Mouse (Mus musculus) midbrain, embryonic 12.5 days (tissue): ENCODE results near the gene Ppfia2. TPM values are rescaled to one million over a fixed set of nuclear protein-coding genes. Genes with fewer than 3 reads are reported as not detected.

Experiments
- ATAC-seq: fragments of 200-750 bp; cut with Nextera tagmentation; 2 replicates; pipeline ENCODE4 v1.8.0; 2017; ENCODE audit warnings: low read depth, moderate TSS enrichment, moderate library complexity; ENCODE audit not compliant: low FRiP score
- H3K27ac ChIP-seq: fragments of 300-500 bp; sonication (generic); replicated peaks from 2 replicates; pipeline ENCODE4 v1.5.1; 2016; ENCODE audit warnings: mild to moderate bottlenecking
- H3K27me3 ChIP-seq: fragments of 300-500 bp; sonication (generic); 2 replicates; pipeline ENCODE4 v1.6.1; 2016; ENCODE audit warnings: mild to moderate bottlenecking
- H3K36me3 ChIP-seq: fragments of 300-500 bp; sonication (generic); 2 replicates; pipeline ENCODE4 v1.6.1; 2016
- H3K4me1 ChIP-seq: fragments of 300-500 bp; sonication (generic); 2 replicates; pipeline ENCODE4 v1.6.1; 2016
- H3K4me2 ChIP-seq: fragments of 300-500 bp; sonication (generic); replicated peaks from 2 replicates; pipeline ENCODE4 v1.6.1; 2016; ENCODE audit warnings: mild to moderate bottlenecking, moderate library complexity
- H3K4me3 ChIP-seq: fragments of 300-500 bp; sonication (generic); 2 replicates; pipeline ENCODE4 v1.5.1; 2016; ENCODE audit warnings: mild to moderate bottlenecking
- H3K9ac ChIP-seq: fragments of 300-500 bp; sonication (generic); replicated peaks from 2 replicates; pipeline ENCODE4 v1.6.1; 2016; ENCODE audit warnings: mild to moderate bottlenecking, moderate library complexity
- H3K9me3 ChIP-seq: fragments of 300-500 bp; sonication (generic); 2 replicates; pipeline ENCODE4 v1.6.1; 2016; ENCODE audit warnings: mild to moderate bottlenecking
- WGBS: fragments of 180-500 bp; shearing (Covaris S2); methylation state at CpG from one replicate; pipeline ENCODE4 v1.1.7; 2016; 5-methylcytosine and 5-hydroxymethylcytosine counted together
- polyA plus RNA-seq: library from polyadenylated mRNA; unstranded; fragments of >200 nt; fragmentation: Nextera tagmentation; extraction: Ambion mirVana; gene quantifications from 2 replicates; pipeline ENCODE4 v1.2.1, GENCODE M21; 2016

Ppfia2 gene
- polyA plus RNA-seq, result 10.1 and 12.3 TPM in 2 replicates

DNA sequence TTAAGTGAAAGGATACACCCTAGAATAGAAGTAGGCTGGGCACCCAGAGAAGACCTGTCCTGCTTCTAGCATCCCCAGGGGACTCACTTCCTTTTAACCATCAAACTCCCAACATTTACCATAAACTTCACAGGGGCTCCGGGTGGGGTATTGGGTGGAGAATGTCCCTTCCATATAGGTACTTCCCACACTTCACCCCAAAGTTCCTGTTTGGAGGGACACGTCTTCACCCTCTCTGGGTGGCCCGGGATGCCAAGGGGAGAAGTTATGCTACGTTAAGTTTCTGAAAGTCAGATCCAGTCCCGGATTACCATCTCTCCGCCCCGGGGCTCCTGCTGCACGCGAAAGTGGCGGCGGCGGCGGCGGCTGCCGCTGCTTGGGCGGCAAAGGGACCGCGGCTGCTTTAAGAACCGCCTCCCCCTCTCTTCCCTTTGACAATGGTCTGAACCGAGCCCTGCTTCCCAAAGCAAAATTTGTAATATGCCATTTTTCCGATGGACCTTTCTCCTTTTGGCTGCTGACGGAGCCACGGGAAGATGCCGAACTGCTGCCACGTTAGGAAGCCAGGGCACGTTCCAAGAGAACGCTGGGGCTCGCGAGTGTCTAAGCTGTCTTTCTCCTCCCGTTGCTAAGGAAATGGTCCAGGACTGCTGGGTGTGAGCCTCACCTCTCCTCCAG, at the start of gene Ppfia2:
TSS of gene Ppfia2 (plus strand) at position 485 of the 678 bp plus-strand sequence.
- peak; percentile 87 for ATAC-seq
- Histone ChIP-seq H3K4me2 (peak within 1 kb of the TSS; percentile 69), H3K4me1 (0 out of 2 replicates have a peak, but pooled peaks cover 3% of the 10 kb centered on the region), H3K27me3 (0 out of 2 replicates have a peak, but pooled peaks cover 3% of the 10 kb centered on the region), H3K36me3 (no peaks in the 10 kb centered on the region), H3K9ac (peak within 1 kb of the TSS; percentile 66), H3K9me3 (no peaks in the 10 kb centered on the region), H3K4me3 (peak within 1 kb of the TSS; percentile 57), H3K27ac (peak within 1 kb of the TSS; percentile 79)
- under 1% methylated on average over 30 of the region's 30 CpGs for WGBS

DNA sequence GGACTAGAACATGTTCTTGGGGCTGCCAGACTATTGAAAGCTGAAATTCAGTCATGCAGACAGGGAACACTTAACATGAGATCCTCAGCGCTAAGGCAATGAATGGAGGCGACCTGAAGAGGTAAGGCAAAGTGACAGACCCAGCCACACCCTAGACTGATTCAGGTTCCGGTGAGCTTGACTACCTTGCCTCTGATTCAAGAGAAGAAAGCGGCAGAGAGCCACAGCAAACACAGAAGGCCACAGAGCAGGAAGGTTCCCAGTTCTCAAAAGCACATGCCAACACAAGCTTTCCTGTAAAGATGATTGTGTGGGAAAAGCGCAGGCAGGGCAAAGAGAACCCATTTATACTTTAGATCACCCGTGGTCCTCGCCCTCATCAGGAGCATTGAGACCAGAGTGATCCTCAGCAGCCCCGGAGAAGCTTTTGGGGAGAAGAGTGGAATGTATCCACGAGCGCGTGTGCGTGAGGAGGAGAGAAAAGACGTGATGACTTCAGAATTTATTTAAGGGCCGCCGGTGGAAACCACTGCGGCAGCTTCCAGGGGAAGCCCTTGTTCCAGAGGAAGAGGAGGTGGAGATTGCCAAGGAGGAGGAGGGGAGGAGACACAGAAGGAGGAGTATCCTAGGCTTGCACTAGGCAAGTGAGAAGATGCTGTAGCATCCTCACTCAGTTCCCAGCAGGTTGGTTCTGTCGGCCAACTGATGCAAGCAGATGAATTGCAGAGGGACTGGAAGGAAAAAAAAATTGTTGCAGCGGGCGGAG, 1.0 kb upstream of the Ppfia2 start:
- 2% methylated on average over 19 of the region's 19 CpGs for WGBS

DNA sequence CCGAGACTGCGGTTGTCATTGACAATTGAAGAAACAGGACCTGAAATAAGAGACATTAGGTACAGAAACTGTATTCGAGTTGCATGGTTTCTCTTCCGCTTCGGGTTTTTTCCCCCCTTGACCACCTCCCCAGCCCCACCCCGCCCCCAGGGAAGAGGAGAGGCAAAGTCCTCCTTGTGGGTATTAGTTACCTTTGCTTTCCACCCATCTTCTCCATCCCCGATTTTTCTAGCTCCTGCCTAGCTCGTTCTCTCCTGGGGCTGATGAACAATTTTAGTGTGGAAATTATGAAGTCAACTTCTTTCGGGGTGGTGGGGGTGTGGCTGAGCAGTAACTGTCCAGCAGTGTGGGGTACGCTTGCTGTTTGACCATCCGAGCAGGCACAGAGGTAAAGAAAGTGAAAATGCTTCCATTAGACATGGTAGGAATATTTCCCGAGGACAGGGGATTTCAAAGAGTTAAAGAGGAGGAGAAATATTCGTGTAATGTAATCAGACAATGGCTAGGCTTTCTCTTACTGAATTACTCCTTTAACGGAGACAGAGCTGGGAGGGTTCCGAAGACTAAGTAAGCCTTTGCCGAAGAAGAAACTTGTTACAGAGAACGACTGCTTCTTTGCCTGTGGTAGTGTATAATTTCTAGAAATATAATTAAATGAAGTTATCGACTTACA, 530 bp downstream of the Ppfia2 start:
- WGBS, result 10% methylated on average over 17 of the region's 18 CpGs
- ATAC-seq, result peak; percentile 52
- peak overlapping the region; percentile 66 for H3K9ac ChIP-seq
- H3K9me3 ChIP-seq, result no peaks in the 10 kb centered on the region
- H3K27ac ChIP-seq, result peak overlapping the region; percentile 79
- no peaks in the 10 kb centered on the region for H3K36me3 ChIP-seq
- peak overlapping the region; percentile 57 for H3K4me3 ChIP-seq
- H3K4me1 ChIP-seq, result 0 out of 2 replicates have a peak, but pooled peaks cover 3% of the 10 kb centered on the region
- 0 out of 2 replicates have a peak, but pooled peaks cover 3% of the 10 kb centered on the region for H3K27me3 ChIP-seq
- H3K4me2 ChIP-seq, result peak overlapping the region; percentile 69

More for the DNA sequence above, 1.0 kb upstream of the Ppfia2 start:
- Histone ChIP-seq H3K36me3 (no peaks in the 10 kb centered on the region), H3K4me1 (0 out of 2 replicates have a peak, but pooled peaks cover 3% of the 10 kb centered on the region), H3K4me2 (peak overlapping the region; percentile 69), H3K9ac (peak overlapping the region; percentile 66), H3K27ac (peak overlapping the region; percentile 79), H3K9me3 (no peaks in the 10 kb centered on the region), H3K4me3 (peak overlapping the region; percentile 57), H3K27me3 (0 out of 2 replicates have a peak, but pooled peaks cover 3% of the 10 kb centered on the region)
- ATAC-seq, result peak; percentile 80

DNA sequence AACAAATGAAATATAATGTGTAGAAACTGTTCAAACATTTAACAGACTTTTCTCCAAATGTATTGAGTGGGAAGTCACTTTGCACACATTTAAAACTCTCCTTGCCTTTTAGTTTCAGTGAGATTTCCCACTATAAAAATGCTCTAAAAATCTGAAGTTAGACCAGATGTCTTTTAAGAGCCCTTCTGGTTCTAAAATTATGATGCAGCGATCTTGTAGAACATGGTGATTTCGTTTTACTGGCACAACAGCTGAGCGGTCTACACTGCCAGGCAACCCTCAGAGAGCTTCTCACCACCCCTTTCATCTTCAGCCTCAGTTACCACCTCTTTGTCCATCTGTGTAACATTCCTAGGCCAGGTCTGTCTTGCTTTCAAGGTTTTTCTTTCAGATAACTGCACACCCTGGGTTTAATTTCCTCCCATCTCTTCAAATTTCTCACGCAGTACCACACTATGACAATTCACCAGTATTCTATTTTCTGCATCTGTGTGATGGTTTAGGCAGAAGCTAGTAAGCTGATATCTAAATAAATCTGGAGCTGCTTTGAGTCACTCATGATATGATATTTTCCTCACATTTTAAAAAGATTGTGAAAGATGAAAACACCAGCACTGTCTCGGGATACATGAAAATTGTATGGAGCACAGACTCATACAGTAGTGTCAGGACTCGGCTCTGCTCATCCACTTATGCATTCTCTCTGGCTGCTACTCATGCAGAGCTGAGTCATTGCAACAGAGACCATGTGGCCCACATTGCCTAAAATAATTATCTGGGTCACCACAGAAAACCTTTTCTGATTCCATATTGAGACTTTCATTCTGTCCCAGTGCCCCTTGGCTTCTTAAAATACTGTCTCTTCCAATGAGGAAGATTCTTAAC, 39.4 kb downstream of the Ppfia2 start:
- Histone ChIP-seq H3K4me3 (no peak overlapping the region), H3K4me2 (no peak overlapping the region), H3K27ac (no peak overlapping the region), H3K36me3 (no peaks in the 10 kb centered on the region), H3K4me1 (no peaks in the 10 kb centered on the region), H3K9ac (no peak overlapping the region), H3K27me3 (no peaks in the 10 kb centered on the region), H3K9me3 (no peaks in the 10 kb centered on the region)
- 85% methylated on average over 6 of the region's 6 CpGs for WGBS
- no peak for ATAC-seq

DNA sequence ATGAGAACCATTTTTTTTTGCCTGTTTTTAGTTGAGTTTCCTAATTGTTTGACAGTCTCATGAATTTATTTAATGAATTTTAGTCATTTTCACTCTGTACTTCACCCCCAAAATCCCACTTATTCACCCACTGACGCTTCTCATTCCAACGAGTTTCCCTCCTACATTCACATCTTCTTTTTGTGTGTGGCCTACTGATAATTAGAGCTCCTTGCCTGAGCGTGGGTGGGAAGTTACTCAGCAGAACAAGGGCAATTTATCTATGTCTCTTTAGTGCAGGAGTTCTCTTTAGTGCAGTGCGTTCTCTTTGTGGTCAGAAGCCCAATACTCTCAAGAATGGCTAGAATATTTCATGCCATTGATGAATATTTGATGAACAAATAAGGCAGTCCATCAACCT, 95.9 kb downstream of the Ppfia2 start:
- no peak overlapping the region for H3K27ac ChIP-seq
- WGBS, result 78% methylated on average over 4 of the region's 4 CpGs

DNA sequence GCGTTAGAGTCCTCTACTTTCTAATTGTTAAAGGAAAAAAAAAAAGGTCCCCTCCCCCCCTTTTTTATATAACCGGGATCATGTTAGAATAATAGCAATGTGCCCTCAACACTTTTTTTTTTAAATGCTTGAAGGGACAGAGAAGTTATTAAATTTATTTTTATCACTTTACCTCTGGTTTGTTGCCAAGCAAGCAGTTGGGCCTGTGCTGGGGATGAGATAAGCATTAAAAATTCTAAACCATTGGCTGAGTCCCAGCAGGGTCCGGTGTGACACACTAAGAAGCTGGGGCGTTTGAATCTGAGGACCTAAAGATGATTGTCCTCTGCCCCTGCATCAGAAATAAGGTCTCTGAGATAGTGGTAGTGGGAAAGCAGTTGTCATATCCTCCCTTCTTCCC, 114.9 kb downstream of the Ppfia2 start:
- Histone ChIP-seq H3K9ac (no peak overlapping the region), H3K27ac (no peak overlapping the region), H3K4me1 (no peaks in the 10 kb centered on the region), H3K27me3 (no peaks in the 10 kb centered on the region), H3K4me2 (no peak overlapping the region), H3K4me3 (no peak overlapping the region), H3K9me3 (no peaks in the 10 kb centered on the region), H3K36me3 (no peaks in the 10 kb centered on the region)
- no peak for ATAC-seq
- 84% methylated on average over 4 of the region's 4 CpGs for WGBS

More for the DNA sequence above, 95.9 kb downstream of the Ppfia2 start:
- Histone ChIP-seq H3K9me3 (no peaks in the 10 kb centered on the region), H3K4me3 (no peak overlapping the region), H3K27me3 (no peaks in the 10 kb centered on the region), H3K36me3 (no peaks in the 10 kb centered on the region), H3K4me1 (no peaks in the 10 kb centered on the region), H3K4me2 (no peak overlapping the region), H3K9ac (no peak overlapping the region)
- no peak for ATAC-seq

DNA sequence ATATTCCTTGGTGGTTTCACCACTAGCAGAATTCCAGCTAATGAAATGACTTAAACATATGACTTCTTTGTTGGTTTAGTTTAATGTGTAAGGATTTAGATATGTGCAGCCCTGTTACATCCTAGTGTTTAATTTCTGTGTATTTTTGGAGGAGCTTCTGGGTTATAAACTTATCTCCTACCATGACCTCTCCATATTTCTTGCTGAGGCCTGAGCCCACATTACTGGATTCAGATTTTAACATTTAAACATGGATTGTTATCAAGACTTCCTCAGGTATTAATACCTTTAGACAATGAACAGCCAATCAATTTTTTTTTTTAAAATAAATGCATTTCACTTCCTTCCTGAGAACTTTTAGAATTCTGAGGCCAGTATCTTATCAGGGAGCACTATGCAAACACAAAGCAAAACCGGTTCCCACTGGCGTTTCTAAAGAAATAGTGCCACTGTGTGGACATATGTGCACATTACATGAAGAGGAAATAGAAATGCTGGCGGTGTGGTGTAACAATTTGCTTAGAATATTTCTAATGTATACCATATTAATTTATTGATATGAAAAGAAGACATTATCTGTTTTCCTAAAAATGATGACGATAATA, 115.4 kb downstream of the Ppfia2 start:
- peak; percentile 77 for ATAC-seq
- Histone ChIP-seq H3K27me3 (no peaks in the 10 kb centered on the region), H3K27ac (no peak overlapping the region), H3K9me3 (no peaks in the 10 kb centered on the region), H3K4me3 (no peak overlapping the region), H3K4me2 (no peak overlapping the region), H3K36me3 (no peaks in the 10 kb centered on the region), H3K4me1 (no peaks in the 10 kb centered on the region), H3K9ac (no peak overlapping the region)
- 6% methylated on average over 4 of the region's 4 CpGs for WGBS

DNA sequence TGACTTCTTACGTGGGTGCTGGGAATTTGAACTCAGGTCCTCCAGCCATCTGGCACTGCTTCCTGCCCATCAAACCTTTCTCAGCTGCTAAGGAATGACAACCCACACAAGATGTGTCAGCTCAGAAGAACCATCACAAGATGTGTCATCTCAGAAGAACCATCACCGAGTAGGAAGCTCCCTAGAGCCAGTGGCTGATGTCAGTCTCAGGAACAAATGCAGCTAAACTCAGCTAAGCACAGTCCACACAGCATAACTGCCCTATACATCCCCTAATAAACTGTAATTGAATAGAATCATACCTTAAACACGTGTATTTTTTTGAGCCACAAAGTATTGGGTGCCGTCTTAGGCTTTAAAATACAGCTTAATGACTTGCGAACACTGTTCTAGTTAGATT, 117.7 kb downstream of the Ppfia2 start:
- Histone ChIP-seq H3K4me3 (no peak overlapping the region), H3K27ac (no peak overlapping the region)
- WGBS, result 78% methylated on average over 5 of the region's 5 CpGs

DNA sequence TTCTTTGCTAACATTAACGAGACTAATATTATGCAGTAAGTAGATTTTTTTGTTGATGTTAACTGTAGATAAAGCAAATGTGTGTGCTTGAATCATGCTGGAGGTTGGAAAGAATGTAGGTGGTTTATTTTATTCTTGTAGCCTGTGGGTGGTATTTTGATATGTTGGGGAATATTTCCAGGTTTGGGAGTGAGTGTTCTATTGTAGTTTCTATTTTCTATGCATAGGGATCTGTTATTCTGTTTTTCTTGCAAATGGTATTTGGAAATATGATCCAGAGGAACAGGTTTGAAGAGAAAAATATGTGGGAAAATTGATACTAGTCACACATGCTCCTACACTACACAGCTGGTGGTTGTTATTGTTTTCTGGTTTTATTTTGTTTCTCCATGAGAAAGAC, 120.8 kb downstream of the Ppfia2 start:
- Histone ChIP-seq H3K4me2 (no peak overlapping the region), H3K27ac (no peak overlapping the region), H3K9me3 (no peaks in the 10 kb centered on the region), H3K27me3 (no peaks in the 10 kb centered on the region), H3K9ac (no peak overlapping the region), H3K4me3 (no peak overlapping the region), H3K4me1 (no peaks in the 10 kb centered on the region), H3K36me3 (no peaks in the 10 kb centered on the region)
- WGBS, result 93% methylated on average over 1 of the region's 1 CpGs
- no peak for ATAC-seq

More for the DNA sequence above, 117.7 kb downstream of the Ppfia2 start:
- Histone ChIP-seq H3K9me3 (no peaks in the 10 kb centered on the region), H3K4me2 (no peak overlapping the region), H3K27me3 (no peaks in the 10 kb centered on the region), H3K36me3 (no peaks in the 10 kb centered on the region), H3K9ac (no peak overlapping the region), H3K4me1 (no peaks in the 10 kb centered on the region)
- ATAC-seq, result no peak

DNA sequence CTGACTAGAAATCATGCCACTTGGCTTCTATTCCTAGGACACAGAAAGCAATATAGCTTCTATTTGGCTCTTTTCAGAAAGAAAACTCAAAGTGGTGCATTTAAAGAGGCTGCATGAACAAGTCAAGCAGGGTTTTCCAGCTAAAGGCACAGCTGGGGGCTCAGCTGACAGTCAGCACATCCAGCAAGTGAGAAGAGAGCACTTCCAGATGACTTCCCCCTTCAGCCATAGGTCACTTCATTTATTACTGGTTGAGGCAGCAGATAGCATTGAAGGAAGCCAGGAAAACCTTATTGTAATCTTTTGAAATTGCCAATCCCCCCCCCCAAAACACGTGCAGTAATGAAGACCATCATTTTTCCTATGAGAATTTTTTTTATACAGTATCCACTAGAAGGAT, 126.8 kb downstream of the Ppfia2 start:
- H3K36me3 ChIP-seq, result no peaks in the 10 kb centered on the region
- H3K27me3 ChIP-seq, result no peaks in the 10 kb centered on the region
- no peaks in the 10 kb centered on the region for H3K4me1 ChIP-seq
- no peak overlapping the region for H3K4me3 ChIP-seq
- 56% methylated on average over 1 of the region's 1 CpGs for WGBS
- H3K4me2 ChIP-seq, result no peak overlapping the region
- H3K9me3 ChIP-seq, result no peaks in the 10 kb centered on the region
- no peak overlapping the region for H3K9ac ChIP-seq
- no peak overlapping the region for H3K27ac ChIP-seq
- ATAC-seq, result no peak

DNA sequence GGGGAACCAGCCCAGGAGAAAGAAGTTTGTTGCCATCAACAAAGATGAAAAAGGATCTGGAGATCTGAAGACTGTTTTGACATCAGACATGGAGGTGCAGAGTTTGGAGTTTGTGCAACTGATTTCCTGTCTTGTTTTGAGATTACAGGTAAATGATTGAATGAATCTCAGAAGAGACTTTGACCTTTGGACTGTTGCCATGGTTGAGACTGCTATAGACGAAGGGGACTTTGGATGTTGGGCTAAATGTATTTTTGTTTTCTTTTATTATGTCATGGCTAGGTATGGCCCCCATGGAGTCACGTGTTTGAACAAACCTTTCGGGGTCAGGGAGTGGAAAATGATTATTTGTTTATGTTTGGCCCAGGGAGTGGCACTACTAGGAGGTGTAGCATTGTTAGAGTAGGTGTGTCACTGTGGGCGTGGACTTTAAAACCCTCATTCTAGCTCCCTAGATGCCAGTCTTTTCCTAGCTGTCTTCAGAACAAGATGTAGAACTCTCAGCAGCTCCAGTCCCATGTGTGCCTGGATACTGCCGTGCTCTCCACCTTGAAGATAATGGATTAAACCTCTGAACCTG, 133.3 kb downstream of the Ppfia2 start:
- Histone ChIP-seq H3K36me3 (no peaks in the 10 kb centered on the region), H3K4me2 (no peak overlapping the region), H3K9ac (no peak overlapping the region), H3K27me3 (no peaks in the 10 kb centered on the region), H3K4me3 (no peak overlapping the region), H3K27ac (no peak overlapping the region), H3K9me3 (no peaks in the 10 kb centered on the region), H3K4me1 (no peaks in the 10 kb centered on the region)
- 82% methylated on average over 5 of the region's 5 CpGs for WGBS
- no peak for ATAC-seq
